Mouse (Mus musculus): ENCODE data around the gene Cttnbp2nl. TPM values are rescaled to one million over a fixed set of nuclear protein-coding genes. Genes with fewer than 3 reads are reported as not detected.

Cttnbp2nl gene
- total and polyA plus RNA-seq, 2 experiments from 2014 or later, result 24.9 to 42.4 TPM

- no peaks in the 10 kb centered on the region for H3K4me1 ChIP-seq (ENCODE audit: insufficient read depth, low read length)
- H3K4me2 ChIP-seq (ENCODE audit: low read depth, low read length), result no peak overlapping the region
- no peak overlapping the region for H3K27ac ChIP-seq
- no peak for TF ChIP-seq CTCF (IDR thresholded peaks at IDR 0.05; ENCODE audit: low read depth)
- no peak overlapping the region for H3K9ac ChIP-seq (replicated peaks; ENCODE audit: low read length)
- no peaks in the 10 kb centered on the region for H3K27me3 ChIP-seq (ENCODE audit: insufficient read depth, low read length)
- ATAC-seq, result no peak
- H3K36me3 ChIP-seq (ENCODE audit: insufficient read depth, low read length), result no peaks in the 10 kb centered on the region
- DNase-seq (ENCODE audit: low spot score), result no peak
- no peak overlapping the region for H3K4me3 ChIP-seq (ENCODE audit: low read length)
- no peaks in the 10 kb centered on the region for H3K9me3 ChIP-seq (ENCODE audit: low read length)
- 75% methylated on average over 6 of the region's 6 CpGs for WGBS
Measured at GRCm38 (mm10) chr3:105060992-105061391, 8.0 kb upstream of the Cttnbp2nl start.

- H3K4me1 ChIP-seq (ENCODE audit: insufficient read depth, low read length), result no peaks in the 10 kb centered on the region
- no peaks in the 10 kb centered on the region for H3K9me3 ChIP-seq (ENCODE audit: low read length)
- DNase-seq (ENCODE audit: low spot score) (no peak), ATAC-seq (no peak)
- no peak overlapping the region for H3K27ac ChIP-seq
- 78% methylated on average over 7 of the region's 7 CpGs for WGBS
- no peak overlapping the region for H3K9ac ChIP-seq (replicated peaks; ENCODE audit: low read length)
- no peak overlapping the region for H3K4me3 ChIP-seq (ENCODE audit: low read length)
- no peak for TF ChIP-seq CTCF (IDR thresholded peaks at IDR 0.05; ENCODE audit: low read depth)
- H3K4me2 ChIP-seq (ENCODE audit: low read depth, low read length), result no peak overlapping the region
- no peaks in the 10 kb centered on the region for H3K27me3 ChIP-seq (ENCODE audit: insufficient read depth, low read length)
- H3K36me3 ChIP-seq (ENCODE audit: insufficient read depth, low read length), result no peaks in the 10 kb centered on the region
Measured at GRCm38 (mm10) chr3:105059911-105060310, 7.0 kb upstream of the Cttnbp2nl start.

- Histone ChIP-seq H3K9ac (replicated peaks; ENCODE audit: low read length) (no peak overlapping the region), H3K27ac (no peak overlapping the region), H3K4me2 (ENCODE audit: low read depth, low read length) (peak overlapping the region; percentile 50), H3K4me3 (ENCODE audit: low read length) (peak overlapping the region; percentile 24), H3K4me1 (ENCODE audit: insufficient read depth, low read length) (no peaks in the 10 kb centered on the region), H3K9me3 (ENCODE audit: low read length) (no peaks in the 10 kb centered on the region), H3K27me3 (ENCODE audit: insufficient read depth, low read length) (no peaks in the 10 kb centered on the region), H3K36me3 (ENCODE audit: insufficient read depth, low read length) (no peaks in the 10 kb centered on the region)
- 15% methylated on average over 25 of the region's 25 CpGs for WGBS
- DNase-seq (ENCODE audit: low spot score) (peak; percentile 94), ATAC-seq (peak; percentile 74)
- peak; percentile 98 for TF ChIP-seq CTCF (IDR thresholded peaks at IDR 0.05; ENCODE audit: low read depth)
Measured at GRCm38 (mm10) chr3:105058627-105059513, 5.9 kb upstream of the Cttnbp2nl start.

- no peak for TF ChIP-seq CTCF (IDR thresholded peaks at IDR 0.05; ENCODE audit: low read depth)
- peaks cover 2% of the 10 kb centered on the region for H3K4me1 ChIP-seq (ENCODE audit: insufficient read depth, low read length)
- 82% methylated on average over 4 of the region's 4 CpGs for WGBS
- H3K36me3 ChIP-seq (ENCODE audit: insufficient read depth, low read length), result no peaks in the 10 kb centered on the region
- no peaks in the 10 kb centered on the region for H3K27me3 ChIP-seq (ENCODE audit: insufficient read depth, low read length)
- H3K4me3 ChIP-seq (ENCODE audit: low read length), result no peak overlapping the region
- no peak overlapping the region for H3K4me2 ChIP-seq (ENCODE audit: low read depth, low read length)
- ATAC-seq (no peak), DNase-seq (ENCODE audit: low spot score) (no peak)
- H3K27ac ChIP-seq, result no peak overlapping the region
- no peaks in the 10 kb centered on the region for H3K9me3 ChIP-seq (ENCODE audit: low read length)
- H3K9ac ChIP-seq (replicated peaks; ENCODE audit: low read length), result no peak overlapping the region
Measured at GRCm38 (mm10) chr3:105055666-105056065, 2.7 kb upstream of the Cttnbp2nl start.

- H3K27ac ChIP-seq, result no peak overlapping the region
Measured at GRCm38 (mm10) chr3:105054952-105055351, 2.0 kb upstream of the Cttnbp2nl start.

GRCm38 (mm10) chr3:105053698-105054001 lies 704 bp upstream of the Cttnbp2nl start:
- no peaks in the 10 kb centered on the region for H3K27me3 ChIP-seq (ENCODE audit: insufficient read depth, low read length)
- peak overlapping the region; percentile 68 for H3K4me3 ChIP-seq (ENCODE audit: low read length)
- no peak for TF ChIP-seq CTCF (IDR thresholded peaks at IDR 0.05; ENCODE audit: low read depth)
- no peaks in the 10 kb centered on the region for H3K9me3 ChIP-seq (ENCODE audit: low read length)
- H3K4me1 ChIP-seq (ENCODE audit: insufficient read depth, low read length), result peaks cover 8% of the 10 kb centered on the region
- H3K4me2 ChIP-seq (ENCODE audit: low read depth, low read length), result peak overlapping the region; percentile 56
- peak overlapping the region; percentile 90 for H3K27ac ChIP-seq
- no peak for DNase-seq (ENCODE audit: low spot score)
- H3K9ac ChIP-seq (replicated peaks; ENCODE audit: low read length), result peak overlapping the region; percentile 92; the same call in 1 of the 2 replicates
- 71% methylated on average over 4 of the region's 4 CpGs for WGBS
- ATAC-seq, result no peak
- H3K36me3 ChIP-seq (ENCODE audit: insufficient read depth, low read length), result no peaks in the 10 kb centered on the region

More at GRCm38 (mm10) chr3:105054952-105055351, 2.0 kb upstream of the Cttnbp2nl start:
- WGBS, result 68% methylated on average over 7 of the region's 7 CpGs
- H3K4me3 ChIP-seq (ENCODE audit: low read length), result no peak overlapping the region
- no peak overlapping the region for H3K4me2 ChIP-seq (ENCODE audit: low read depth, low read length)
- DNase-seq (ENCODE audit: low spot score), result no peak
- ATAC-seq, result no peak
- no peak for TF ChIP-seq CTCF (IDR thresholded peaks at IDR 0.05; ENCODE audit: low read depth)
- H3K36me3 ChIP-seq (ENCODE audit: insufficient read depth, low read length), result no peaks in the 10 kb centered on the region
- no peaks in the 10 kb centered on the region for H3K9me3 ChIP-seq (ENCODE audit: low read length)
- peaks cover 7% of the 10 kb centered on the region for H3K4me1 ChIP-seq (ENCODE audit: insufficient read depth, low read length)
- H3K27me3 ChIP-seq (ENCODE audit: insufficient read depth, low read length), result no peaks in the 10 kb centered on the region
- H3K9ac ChIP-seq (replicated peaks; ENCODE audit: low read length), result no peak overlapping the region
